Mouse (Mus musculus): ENCODE measurements around the gene Tpcn2.
A peak's percentile ranks its signal among the peaks of the same experiment; 100 is the strongest.

The Tpcn2 gene

GRCm38 (mm10) chr7:145283487-145284187 is at the start of gene Tpcn2:
Gene Tpcn2, minus strand, starts transcription at chr7:145284011.
- DNase-seq: peak; percentile 87

- DNase-seq: no peak
Measured at GRCm38 (mm10) chr7:145332376-145333041, 48.7 kb upstream of the Tpcn2 start.

- DNase-seq: no peak
Measured at GRCm38 (mm10) chr7:145330641-145331040, 46.8 kb upstream of the Tpcn2 start.

GRCm38 (mm10) chr7:145329982-145330381 is 46.2 kb upstream of the Tpcn2 start:
- DNase-seq: no peak

- DNase-seq: no peak
Measured at GRCm38 (mm10) chr7:145325697-145326096, 41.9 kb upstream of the Tpcn2 start.

GRCm38 (mm10) chr7:145323607-145324006 is 39.8 kb upstream of the Tpcn2 start:
- DNase-seq: no peak

GRCm38 (mm10) chr7:145319481-145319880 is 35.7 kb upstream of the Tpcn2 start:
- DNase-seq: peak; percentile 44

GRCm38 (mm10) chr7:145317522-145317921 is 33.7 kb upstream of the Tpcn2 start:
- no peak for DNase-seq

GRCm38 (mm10) chr7:145314785-145315411 is 31.1 kb upstream of the Tpcn2 start, which contains the start of gene Mrgprd:
Gene Mrgprd, plus strand, starts transcription at chr7:145314835.
- no peak for DNase-seq

GRCm38 (mm10) chr7:145312137-145312536 is 28.3 kb upstream of the Tpcn2 start:
- no peak for DNase-seq

- DNase-seq: no peak
Measured at GRCm38 (mm10) chr7:145310526-145310925, 26.7 kb upstream of the Tpcn2 start.

GRCm38 (mm10) chr7:145309877-145310276 is 26.1 kb upstream of the Tpcn2 start:
- DNase-seq: no peak

- no peak for DNase-seq
Measured at GRCm38 (mm10) chr7:145308866-145309265, 25.1 kb upstream of the Tpcn2 start.

- DNase-seq: no peak
Measured at GRCm38 (mm10) chr7:145308061-145308675, 24.4 kb upstream of the Tpcn2 start.

GRCm38 (mm10) chr7:145307636-145308035 is 23.8 kb upstream of the Tpcn2 start:
- DNase-seq: no peak

- no peak for DNase-seq
Measured at GRCm38 (mm10) chr7:145304153-145304552, 20.3 kb upstream of the Tpcn2 start.

GRCm38 (mm10) chr7:145302488-145303285 is 18.9 kb upstream of the Tpcn2 start:
- DNase-seq: no peak

- DNase-seq: no peak
Measured at GRCm38 (mm10) chr7:145301341-145302005, 17.7 kb upstream of the Tpcn2 start.

GRCm38 (mm10) chr7:145301008-145301340 is 17.2 kb upstream of the Tpcn2 start:
- no peak for DNase-seq

- no peak for DNase-seq
Measured at GRCm38 (mm10) chr7:145300321-145301007, 16.7 kb upstream of the Tpcn2 start, which contains the start of gene Mrgprf. Gene Mrgprf, plus strand, starts transcription at chr7:145300828.

GRCm38 (mm10) chr7:145299562-145300320 is 15.9 kb upstream of the Tpcn2 start:
- DNase-seq: peak; percentile 29
